In the genomic region with DNA sequence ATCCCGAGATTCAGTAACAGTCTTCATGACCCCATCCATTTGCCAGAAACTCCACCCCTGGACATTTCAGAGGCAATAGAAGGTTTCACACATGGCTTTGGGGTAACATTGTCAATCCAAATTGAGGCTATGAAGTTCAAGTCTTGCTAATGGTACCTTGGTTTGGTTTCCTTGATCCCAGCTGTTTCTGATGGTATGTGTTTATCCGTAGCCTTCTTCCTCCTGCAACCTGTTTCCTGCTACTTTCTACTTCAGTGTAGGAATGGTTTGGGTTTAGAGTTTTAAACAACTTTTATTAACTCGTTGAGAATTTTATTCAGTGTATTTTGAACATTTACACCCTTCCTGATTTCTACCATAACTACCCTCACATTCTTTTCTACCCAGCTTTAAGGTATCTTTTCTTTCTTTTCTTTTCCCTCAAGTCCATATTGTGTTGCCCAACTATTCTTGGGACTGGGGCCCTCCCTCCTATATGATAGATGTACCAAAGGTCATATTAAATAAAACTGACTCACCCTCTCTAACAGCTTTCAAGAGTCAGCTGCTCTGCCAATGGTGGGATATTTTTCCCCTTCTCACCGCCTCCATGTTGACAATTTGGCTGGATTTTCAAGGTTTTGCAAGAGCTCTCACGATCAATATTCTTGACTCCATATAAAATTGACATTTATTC, we compare ENCODE assay signal across 32 mouse cellular contexts.
"Had no signal": no experiment of that assay in that cellular context is flagged by ENCODE, and none has a peak within 500 bp of the region (broad histone marks: within the 10 kb centered on the region; RNA-seq: fewer than 3 reads in every experiment).

No protein-coding gene starts in this region.

- H3K4me1 ChIP-seq: heart, embryonic 10.5 days; hindbrain, embryonic 10.5 days; hindbrain, embryonic 12.5 days; hindbrain, embryonic 13.5 days; hindbrain, embryonic 15.5 days; kidney, embryonic 15.5 days had no signal

- H3K27me3 ChIP-seq: heart, embryonic 13.5 days; heart, embryonic 15.5 days; hindbrain, embryonic 12.5 days; hindbrain, embryonic 13.5 days; hindbrain, embryonic 15.5 days; kidney, embryonic 15.5 days had no signal

- H3K36me3 ChIP-seq: heart, embryonic 10.5 days; heart, embryonic 12.5 days; heart, embryonic 13.5 days; heart, embryonic 15.5 days; hindbrain, embryonic 12.5 days; hindbrain, embryonic 13.5 days; hindbrain, embryonic 15.5 days; kidney, embryonic 15.5 days had no signal

- H3K9ac ChIP-seq: heart, embryonic 12.5 days; heart, embryonic 13.5 days; heart, embryonic 15.5 days; hindbrain, embryonic 12.5 days; hindbrain, embryonic 13.5 days; hindbrain, embryonic 14.5 days; hindbrain, embryonic 15.5 days; kidney, embryonic 15.5 days had no signal

- H3K27ac ChIP-seq: heart, embryonic 10.5 days; heart, embryonic 13.5 days; heart, embryonic 15.5 days; hindbrain, embryonic 10.5 days; hindbrain, embryonic 12.5 days; hindbrain, embryonic 13.5 days; hindbrain, embryonic 14.5 days; hindbrain, embryonic 15.5 days; hindbrain, postnatal 0 days; kidney, embryonic 15.5 days; kidney, postnatal 0 days; layer of hippocampus, adult 2 months; left cerebral cortex, adult 2 months had no signal

- H3K4me2 ChIP-seq: heart, embryonic 11.5 days; heart, embryonic 12.5 days; heart, embryonic 13.5 days; heart, embryonic 15.5 days; hindbrain, embryonic 12.5 days; hindbrain, embryonic 13.5 days; hindbrain, embryonic 14.5 days; hindbrain, embryonic 15.5 days; kidney, embryonic 15.5 days had no signal

- H3K4me3 ChIP-seq: heart, embryonic 10.5 days; heart, embryonic 12.5 days; heart, embryonic 13.5 days; heart, embryonic 15.5 days; hindbrain, embryonic 10.5 days; hindbrain, embryonic 12.5 days; hindbrain, embryonic 13.5 days; hindbrain, embryonic 15.5 days; kidney, embryonic 15.5 days; layer of hippocampus, adult 2 months; left cerebral cortex, adult 2 months had no signal

- ATAC-seq: hindbrain, postnatal 0 days; inflammation-experienced regulatory T-cells, adult 6 months had no signal

- DNase-seq: heart, postnatal 10 days; heart, postnatal 14 days; heart, postnatal 36 days; heart, postnatal 4 days; kidney, adult 11 months; kidney, adult 18-20 months; kidney, adult 2 months; kidney, adult 8-10 months; kidney, adult 9 months; kidney, postnatal 10 days; kidney, postnatal 14 days; kidney, postnatal 25 days; kidney, postnatal 36 days; kidney, postnatal 4 days; layer of hippocampus, adult 9-11 months; layer of hippocampus, postnatal 36 days had no signal

- H3K9me3 ChIP-seq: heart, embryonic 10.5 days; heart, embryonic 12.5 days; heart, embryonic 13.5 days; heart, embryonic 15.5 days; hindbrain, embryonic 10.5 days; hindbrain, embryonic 12.5 days; hindbrain, embryonic 13.5 days; hindbrain, embryonic 15.5 days; kidney, embryonic 15.5 days had no signal
